8 mouse cellular contexts compared by ENCODE assay signal in the genomic region with DNA sequence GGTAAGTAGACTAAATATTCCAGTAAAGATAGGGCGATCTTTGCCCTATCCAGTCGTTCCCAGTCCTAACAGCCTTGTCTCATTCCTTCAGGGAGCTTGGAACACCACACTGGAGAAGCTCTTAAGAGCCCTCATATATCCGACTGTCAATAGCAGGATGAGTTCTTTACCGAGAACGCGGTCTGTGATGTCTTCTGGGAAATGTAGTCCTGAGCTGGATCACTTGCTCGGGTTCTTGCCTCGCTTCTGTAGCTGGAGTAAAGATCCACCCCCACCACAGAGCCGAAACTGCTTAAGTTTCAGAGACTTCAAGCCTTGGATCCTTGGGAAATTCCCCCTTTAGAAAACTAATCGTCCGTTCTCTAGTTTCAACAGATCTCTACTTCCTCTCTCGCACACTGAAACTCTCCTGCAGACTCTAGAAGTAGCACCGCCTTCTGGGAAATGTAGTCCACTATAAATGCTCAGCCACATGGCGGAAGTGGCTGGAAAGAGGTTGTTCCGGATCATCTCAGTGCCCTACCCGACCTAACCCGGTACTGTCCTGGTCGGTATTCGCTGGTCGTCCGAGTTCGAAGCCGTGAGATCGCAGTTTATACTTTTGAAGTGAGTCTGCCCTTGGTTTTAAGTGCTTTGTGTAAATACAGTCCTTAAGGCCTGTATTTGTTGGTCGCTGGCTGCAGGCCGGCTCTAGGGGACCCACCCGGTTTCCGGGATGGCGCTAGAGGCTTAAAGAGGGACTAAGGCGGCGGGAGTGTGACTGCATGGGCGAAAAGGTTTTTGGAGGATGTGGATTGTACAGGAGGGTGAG. TPM values are rescaled to one million over a fixed set of nuclear protein-coding genes. Genes with fewer than 3 reads are reported as not detected.
DNase-seq lines count a peak whose midpoint lies in the region; ATAC-seq lines count a peak whose summit lies in the region.

A gene (plus strand): TSS at position 463 of the 811 bp plus-strand sequence.

- peak; percentile 87 for DNase-seq in adipocyte (ENCODE audit: low spot score)
- peak; percentile 97 for DNase-seq in embryo, embryonic 10 days (ENCODE audit: low spot score)
- DNase-seq in gastrocnemius, postnatal 10 days: peak; percentile 58
- DNase-seq in induced T-regulatory cell, adult 2 months (ENCODE audit: low read depth): peak; percentile 97
- peak; percentile 90 to 94 for DNase-seq in left cerebral cortex, adult 9 months (ENCODE audit: low spot score in 2 of 2)
- peak; percentile 73 for DNase-seq in right cerebral cortex, postnatal 14 days
- DNase-seq in yolk sac, embryonic 10.5 days (ENCODE audit: low spot score): peak; percentile 95

- ATAC-seq in megakaryocyte progenitor cell, adult 5-6 weeks (replicated peaks; ENCODE audit: poor library complexity): peak; percentile 94

RNA-seq across cellular contexts. Expression of the gene that starts here (rescaled TPM):
- 10 to 100 TPM in 1 of 2 experiments, 1 to 10 TPM in 1; 9.3 to 11.2 TPM for total RNA-seq in gastrocnemius, postnatal 10 days (2021)
- 11.4 and 14.8 TPM in 2 replicates for total RNA-seq in megakaryocyte progenitor cell, adult 5-6 weeks (2015)
- total RNA-seq in megakaryocyte progenitor cell, adult 5-6 weeks (2017): 17.7 and 19.0 TPM in 2 replicates

Comparison
In these comparisons a context has a peak if more than half of its experiments do, and no peak if none do; other contexts are left out.
1. Peak in every context shown above with its lines: DNase-seq and ATAC-seq.